Mouse (Mus musculus) gastrocnemius, adult 8-10 months (tissue): ENCODE measurements around the gene Tfam. TPM values are rescaled to one million over a fixed set of nuclear protein-coding genes. Genes with fewer than 3 reads are reported as not detected.

Experiments used
- DNase-seq, 2 experiments: peaks; one replicate each; pipeline ENCODE4 v3.0.0; 2022; ENCODE audit warnings: low spot score in 2 of 2
- total RNA-seq, 4 experiments: library from RNA; stranded (reverse); gene quantifications; 2 replicates each; pipeline ENCODE4 v1.2.4; 2022

The Tfam gene
- total RNA-seq, 4 experiments from 2014 or later, result 46.6 to 55.8 (median 49.7) TPM

DNA sequence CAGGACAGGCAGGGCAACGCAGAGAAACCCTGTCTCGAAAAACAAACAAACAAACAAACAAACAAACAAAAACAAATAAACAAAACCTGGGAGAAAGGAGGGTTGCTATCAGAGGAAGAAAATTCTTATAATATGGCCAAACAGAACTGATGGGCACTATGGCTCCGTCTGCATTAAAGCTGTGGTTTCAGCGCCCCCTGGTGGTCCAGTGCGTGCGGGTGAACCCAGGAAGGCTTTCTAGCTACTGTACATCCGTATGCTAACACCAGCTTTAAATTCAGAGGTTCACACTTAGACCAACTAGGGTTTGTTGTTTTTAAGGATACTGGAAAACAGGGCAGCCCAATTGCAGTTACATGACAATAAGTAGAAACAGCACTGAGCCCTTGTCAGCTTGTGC lies 12.2 kb downstream of the Tfam start:
- DNase-seq, result peak; percentile 65 to 71

DNA sequence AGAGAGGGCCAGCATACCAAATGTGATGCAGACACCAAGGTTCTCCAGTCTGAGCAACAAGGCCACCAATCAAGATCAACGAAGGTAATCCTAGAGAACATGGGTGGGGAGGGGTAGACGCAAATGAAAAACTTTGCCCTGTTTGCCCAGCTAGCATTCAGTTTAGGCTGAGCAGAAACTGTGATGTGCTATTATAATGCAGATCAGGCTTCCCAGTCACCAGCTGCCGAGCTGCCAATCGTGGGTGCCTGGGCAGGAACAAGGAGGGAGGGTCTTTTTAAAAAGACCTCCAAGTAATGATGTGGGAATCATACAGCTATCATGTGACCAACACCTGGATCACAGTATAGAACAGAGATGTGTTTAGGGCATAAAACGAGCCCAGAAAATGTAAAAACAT lies 15.0 kb downstream of the Tfam start:
- DNase-seq, result no peak

DNA sequence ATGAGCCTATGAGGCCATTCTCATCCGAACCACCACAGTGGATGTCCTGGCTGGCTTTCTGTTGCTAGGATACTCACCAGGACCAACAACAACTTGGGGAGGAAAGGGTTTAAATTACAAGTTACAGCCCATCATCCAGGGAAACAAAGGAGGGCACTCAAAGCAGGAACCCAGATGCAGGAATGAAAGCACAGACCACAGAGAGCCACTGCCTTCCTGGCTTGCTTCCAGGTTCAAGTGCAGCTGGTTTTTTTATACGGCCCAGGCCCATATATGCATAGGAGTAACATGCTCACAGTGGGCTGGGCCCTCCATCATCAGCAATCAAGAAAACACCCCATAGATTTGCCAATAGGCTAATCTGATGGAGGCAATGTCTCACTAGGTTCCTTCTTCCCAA lies 15.4 kb downstream of the Tfam start:
- DNase-seq, result no peak

DNA sequence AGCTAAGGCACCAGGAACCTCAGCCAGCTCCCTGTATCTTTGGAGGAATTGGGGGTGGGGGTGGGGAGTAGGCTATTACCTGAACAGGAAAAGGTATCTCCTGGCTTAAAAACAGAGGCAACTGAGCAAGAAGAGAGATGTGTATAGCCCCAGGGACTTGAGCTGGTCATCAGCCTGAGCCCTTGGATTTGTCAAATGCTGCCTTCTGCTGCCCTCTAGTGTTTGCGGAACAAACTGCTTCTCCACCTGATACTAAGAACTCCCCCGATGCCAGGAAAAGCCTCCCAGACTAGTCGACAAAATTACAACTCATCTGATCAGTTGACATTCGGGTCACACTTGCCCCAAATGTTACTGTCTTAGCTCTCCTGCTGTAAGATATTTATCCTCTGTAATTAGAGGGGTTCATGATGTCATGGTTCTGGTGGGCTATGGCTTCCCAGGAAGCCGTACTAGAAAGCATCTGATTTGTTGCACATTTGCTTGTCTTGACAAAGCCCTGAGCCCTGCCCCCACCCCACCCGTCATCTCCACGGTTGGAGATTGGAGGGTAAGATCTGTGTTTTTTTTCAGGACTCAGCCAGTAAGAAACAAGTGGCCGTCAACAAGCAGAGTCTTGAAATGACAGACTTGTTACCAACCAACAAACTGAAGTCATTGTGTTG lies 19.7 kb downstream of the Tfam start:
- peak; percentile 63 to 73 for DNase-seq

DNA sequence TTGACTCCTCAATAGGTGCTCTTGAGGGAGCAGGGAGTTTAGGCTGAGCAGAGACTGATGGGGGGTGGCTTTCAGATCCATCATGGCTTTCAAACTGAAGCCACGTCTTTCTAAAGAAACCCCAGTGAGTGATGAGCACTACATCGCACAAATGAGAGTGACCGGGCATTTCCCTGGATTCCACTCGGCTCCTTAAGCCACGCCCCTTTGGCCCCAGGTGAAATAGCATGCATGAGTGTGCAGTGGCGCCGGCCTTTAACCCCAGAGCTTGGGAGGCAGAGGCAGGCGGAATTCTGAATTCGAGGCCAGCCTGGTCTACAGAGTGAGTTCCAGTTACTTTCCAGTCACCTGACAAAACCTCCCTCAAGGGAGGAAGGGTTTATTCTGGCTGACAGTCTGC lies 22.1 kb downstream of the Tfam start:
- DNase-seq, result no peak

DNA sequence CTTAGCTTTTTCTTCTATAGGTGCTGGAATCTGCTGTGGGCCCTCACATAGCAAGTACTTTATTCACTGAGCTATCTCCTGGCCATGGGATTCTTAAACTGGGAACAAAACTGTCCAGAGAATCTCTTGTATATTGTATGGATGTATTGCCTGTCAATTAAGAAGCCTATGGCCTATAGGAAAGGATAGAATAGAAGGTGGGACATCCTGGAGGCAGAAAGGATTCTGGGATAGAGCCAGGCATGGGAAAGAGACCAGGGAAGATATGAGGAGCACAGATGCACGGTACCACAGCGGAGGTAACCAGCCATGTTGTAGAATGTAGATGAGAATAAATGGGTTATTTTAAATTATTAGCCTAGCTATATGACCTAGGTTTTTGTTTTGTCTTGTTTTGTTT lies 36.6 kb downstream of the Tfam start:
- no peak for DNase-seq

DNA sequence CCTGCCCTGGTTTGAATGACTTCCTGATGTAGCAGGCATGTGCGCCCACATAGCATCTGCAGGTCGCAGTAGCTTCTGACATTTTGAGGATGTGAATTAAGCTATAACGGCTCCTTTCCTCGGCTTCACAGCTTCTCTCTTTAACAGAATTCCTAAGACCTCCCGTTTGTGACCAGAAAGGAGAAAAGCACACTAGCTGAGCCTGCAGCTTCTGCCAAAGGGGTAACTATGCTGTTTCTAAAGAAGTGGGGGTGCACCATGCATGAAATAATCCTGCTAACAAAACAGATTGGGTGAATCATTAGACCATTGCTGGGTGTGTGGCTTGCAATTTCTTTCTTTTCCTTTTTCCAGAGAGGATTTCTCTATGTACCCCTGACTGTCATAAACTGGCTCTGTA lies 37.1 kb downstream of the Tfam start:
- no peak for DNase-seq

DNA sequence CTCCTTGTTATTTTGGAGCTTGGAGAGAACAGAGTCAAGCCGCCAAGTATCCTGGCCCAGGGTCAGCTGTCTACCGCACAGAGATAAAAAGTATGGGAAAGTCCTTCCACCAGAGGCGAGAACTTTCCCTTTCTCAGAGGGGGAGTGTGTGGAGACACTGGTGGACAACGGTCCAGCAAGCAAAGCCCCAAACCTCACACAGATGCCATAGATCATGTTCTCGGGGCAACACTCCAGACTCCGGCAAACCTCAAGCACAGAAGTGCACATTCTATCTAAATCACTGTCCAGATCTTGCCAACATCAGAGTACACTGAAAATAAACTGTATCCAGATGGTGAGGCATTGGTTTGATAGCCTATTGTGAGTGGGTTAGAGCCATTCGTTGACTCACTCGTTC lies 39.4 kb downstream of the Tfam start:
- no peak for DNase-seq

DNA sequence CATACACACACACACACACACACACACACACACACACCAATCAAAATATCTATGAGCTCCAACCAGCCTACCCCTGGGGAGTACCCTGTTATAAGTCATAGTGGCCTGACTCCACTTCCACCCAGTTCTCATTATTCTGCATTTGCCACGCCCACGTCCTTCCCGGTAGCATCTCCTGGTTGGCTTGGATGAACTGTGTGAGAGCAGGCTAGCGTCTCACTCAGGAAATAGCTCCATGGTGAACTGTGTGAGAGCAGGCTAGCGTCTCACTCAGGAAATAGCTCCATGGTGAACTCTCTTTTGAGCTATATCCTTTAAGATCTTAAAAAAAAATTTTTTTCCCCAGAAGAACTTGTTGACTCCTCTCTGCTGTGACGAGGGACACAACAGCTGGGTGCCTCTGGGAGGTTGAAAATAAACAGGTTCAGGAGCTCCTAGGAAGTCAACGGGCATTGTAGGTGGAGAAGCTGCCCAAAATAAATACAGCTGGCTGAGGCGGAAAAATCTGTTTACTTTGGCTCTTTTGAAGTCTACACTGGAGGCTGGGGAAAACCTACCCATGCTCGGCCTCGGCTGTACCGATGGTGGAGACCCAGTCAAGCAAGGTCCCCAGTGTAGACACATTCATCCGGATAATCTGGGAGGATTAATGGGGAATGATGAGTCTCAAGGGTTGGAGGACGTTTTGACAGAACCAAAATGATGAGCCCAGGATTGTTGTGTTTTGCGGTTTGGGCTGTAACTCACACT lies 40.9 kb downstream of the Tfam start:
- no peak for DNase-seq

DNA sequence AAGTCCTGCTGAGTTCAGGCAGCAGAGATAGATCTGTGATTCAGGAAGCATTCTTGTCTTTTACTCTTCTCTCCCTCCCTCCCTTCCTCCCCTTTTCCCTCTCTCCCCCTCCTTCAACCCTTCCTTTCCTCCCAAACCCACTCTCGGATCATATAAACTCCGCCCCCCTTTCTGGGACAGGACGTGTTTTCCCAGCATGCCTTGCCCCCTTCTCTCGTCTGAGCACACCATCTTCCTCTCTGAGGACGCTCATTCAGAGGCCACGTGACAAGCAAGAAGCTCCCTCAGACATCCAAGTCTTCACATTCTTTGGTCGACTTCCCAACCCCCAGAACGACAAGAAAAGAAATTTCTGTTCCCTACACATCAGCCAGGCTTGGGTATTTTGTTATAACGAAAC lies 42.6 kb downstream of the Tfam start:
- DNase-seq, result no peak

DNA sequence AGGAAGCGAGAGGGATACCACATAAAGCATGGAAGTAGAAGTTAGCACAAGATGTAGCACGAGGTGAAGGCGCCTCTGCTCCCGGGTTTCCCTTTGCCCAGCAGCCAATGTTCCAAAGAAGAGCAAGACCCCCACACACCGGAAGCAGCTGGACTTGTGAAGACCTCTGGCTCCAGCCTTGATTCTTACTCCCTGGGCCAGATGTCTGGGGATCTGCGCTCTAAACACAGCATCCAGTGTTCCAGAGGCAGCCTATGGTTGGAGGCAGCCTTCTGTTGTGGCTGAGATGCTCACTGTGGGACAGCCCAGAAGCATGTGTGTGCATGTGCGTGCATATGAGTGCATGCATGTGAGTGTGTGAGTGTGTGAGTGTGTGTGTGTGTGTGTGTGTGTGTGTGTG lies 43.4 kb downstream of the Tfam start:
- no peak for DNase-seq

DNA sequence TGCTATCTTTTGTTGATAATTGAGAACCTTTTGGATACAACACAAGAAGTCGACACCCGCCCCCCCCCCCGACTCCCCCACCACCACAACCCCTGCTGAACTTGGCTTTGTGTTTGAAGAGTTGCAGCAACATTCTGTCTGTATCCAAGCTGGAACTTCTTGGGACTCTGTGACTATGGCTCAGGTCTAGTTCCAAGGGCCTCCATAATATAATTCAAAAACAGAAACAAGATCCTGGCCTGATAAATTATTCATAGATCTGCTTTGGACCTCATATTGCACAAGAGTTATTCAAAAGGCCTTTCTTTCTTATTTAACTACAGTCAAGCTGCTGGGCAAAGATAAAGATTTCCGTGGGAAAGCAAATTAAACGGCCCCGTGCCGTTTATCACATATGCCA lies 44.8 kb downstream of the Tfam start:
- no peak for DNase-seq

DNA sequence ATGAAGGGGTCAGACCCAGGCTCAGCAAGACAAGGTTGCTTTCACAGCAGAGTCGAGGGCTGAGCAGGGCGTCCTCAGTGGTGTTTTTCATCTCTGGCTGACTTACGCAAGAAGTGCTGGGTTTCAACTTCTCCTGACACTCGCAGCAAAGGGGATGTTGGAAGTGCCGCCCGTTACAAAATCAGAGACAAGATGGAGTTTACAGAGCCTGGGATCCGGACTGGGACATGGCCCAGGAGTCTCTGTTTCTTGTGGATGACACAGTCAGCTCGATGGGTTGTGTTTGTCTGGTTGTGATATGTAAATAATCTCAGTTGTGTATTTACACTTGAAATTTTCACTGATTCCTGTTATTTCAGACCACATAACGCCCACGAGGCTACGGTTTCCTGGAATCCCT lies 45.2 kb downstream of the Tfam start:
- DNase-seq, result peak in 1 of 2 experiments; percentile 15

DNA sequence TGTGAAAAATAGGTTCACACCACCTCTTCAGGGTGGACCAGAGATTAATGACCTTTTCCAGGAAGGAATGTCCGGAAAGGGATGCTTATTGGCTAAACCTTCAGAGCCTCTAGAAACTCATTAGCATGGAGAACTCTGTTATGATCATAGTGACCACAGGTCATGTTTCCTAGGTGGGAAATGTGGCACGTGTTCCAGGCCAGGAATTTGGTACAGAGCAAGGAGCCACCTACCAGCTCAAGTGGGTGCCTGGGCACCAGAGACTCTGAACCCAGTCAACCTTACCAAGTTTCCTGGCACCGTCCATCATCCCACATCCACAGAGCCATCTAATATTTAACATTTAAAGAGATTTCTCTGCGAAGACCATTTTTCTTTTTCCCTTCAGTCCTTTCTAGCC lies 49.4 kb downstream of the Tfam start:
- no peak for DNase-seq

DNA sequence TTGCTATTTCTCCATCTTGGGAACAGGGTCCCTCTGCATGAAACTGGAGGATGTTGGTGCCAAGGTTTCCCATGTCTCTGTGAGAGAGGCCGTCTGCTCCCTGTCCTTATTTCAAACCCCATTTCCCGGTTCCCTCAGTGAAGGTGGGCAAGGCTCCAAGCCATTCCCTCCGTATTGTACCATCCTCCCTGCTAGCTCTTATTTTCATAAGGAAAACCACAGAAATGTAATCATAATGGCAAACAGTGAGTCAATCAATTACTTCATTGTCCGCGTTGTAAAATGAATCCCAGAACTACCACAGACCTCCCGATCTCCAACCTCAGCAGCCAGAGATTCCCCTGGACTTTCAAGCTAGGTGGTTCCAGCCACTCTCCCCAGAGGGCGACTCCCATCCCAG lies 53.0 kb downstream of the Tfam start:
- DNase-seq, result no peak

DNA sequence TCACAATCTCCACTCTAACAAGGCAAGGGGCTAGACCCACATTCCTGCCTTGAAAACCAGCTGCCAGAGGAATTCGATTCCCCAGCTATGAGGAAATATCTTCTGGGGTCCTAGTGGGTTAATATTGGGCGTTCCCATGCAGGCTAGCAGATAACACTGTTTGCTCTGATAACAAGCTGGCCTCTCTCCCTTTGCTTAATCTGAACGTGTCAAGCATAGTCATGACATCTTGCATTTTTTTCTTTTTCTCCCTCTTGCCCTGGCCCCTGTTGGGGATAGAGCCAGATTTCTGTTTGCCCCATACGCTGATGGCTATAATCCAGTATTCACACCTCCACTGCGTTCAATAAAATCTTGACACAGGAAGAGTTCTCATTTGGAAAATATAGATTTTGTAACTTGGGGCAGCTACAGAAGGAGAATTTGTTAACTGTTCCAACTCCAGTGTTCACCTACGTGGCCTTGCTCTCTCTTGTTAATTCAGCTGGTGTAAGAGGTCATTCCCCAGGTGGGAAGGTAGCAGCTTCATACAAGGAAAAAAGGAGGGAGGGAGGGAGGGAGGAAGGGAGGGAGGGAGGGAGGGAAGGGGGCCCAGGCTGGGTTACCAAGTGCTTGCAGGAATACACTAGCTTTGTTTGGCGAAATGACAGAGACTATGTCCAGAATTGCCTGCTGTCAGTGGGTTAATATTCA lies 54.6 kb downstream of the Tfam start:
- DNase-seq, result no peak

DNA sequence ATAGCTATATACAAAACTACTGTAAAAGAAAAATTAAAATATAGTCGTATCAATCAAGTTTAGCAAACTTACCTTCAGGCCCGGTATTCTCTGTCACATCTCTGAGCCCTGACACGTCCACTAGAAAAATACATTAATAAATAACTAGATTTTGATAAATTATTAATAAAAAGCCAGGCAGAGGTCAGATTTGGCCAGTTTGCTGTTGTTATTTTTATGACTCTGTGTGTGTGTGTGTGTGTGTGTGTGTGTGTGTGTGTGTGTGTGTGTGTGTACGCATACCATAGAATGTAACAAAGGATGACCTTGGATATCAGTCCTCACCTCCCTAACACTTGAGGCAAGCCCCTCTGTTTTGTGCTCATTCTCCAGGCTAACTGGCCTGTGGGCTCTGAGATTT lies 56.1 kb downstream of the Tfam start:
- no peak for DNase-seq

DNA sequence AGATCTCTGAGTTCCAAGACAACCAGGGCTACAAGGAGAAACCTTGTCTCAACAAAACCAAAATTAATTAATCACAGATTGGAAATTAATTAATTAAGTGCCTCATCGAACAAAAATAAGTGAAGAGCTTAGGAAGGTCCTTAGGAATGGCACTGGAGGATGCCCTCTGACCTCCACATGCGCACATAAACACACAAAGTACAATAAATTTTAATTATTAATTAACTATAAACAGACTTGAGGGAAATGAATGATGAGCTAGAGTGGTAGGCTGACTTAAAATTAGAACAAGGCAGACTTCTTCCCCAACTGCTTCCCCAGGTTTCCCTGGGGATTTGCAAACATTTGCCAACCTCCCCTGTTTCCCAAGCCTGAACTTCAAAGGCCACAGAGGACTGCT lies 57.0 kb downstream of the Tfam start:
- no peak for DNase-seq

DNA sequence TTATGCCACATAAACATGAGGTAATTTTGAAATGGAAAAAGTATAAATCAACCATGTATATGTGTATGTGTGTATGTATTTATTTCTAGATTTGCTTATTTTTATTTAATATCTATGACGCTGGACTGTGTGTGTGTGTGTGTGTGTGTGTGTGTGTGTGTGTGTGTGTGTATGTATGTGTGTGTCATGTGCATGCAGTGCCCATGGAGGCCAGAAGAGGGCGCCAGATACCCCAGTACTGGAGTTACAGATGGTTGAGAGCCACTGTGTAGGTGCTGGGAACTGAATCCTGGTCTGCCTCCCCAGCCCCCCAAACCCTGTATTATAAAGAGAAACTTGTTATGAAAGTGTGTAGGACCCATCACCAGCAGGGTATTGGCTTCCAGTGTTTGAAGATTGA lies 58.0 kb downstream of the Tfam start:
- DNase-seq, result no peak

DNA sequence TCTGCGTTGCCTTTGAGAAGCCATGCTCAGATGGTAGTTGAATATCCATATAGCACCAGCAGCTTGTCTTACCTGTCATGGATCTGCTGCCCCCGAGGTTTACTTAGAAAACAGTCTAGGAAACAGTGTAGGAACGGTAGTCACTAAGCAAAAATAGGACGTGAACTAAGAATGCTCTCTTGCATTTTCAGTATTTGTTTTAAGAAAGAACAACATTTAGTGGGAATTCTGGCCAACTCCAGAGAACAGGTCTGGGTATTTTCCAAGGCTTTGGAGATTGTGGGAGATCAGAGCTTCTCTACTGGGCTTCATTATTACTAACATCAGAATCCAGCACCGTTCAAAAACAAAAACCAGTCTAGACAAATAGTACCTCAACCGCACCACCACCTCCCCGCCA lies 60.9 kb downstream of the Tfam start:
- no peak for DNase-seq

DNA sequence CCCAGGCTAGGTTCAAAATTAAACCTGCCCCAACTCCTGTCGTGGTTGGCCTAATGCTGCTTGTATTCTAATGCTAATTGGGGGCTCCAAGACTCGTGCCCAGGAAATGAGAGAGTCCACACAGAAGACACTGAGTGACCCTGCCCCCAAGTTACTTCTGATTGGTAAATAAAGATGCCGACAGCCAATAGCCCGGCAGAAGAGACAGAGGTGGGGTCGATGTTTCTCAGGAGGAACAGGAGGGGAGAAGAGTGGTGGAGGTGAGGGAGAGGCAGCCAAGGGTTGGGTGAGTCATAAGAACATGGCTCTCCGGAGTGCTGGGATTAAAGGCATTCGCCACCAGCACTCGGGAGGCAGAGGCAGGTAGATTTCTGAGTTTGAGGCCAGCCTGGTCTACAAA lies 61.7 kb downstream of the Tfam start:
- no peak for DNase-seq
